Mouse (Mus musculus) thymus, adult 2 months (tissue): ENCODE measurements around the gene Zfp93.

Experiments
- CTCF ChIP-seq: fragments of 200-500 bp; IDR thresholded peaks from 2 replicates; pipeline ENCODE4 v1.5.1; 2012; ENCODE audit warnings: mild to moderate bottlenecking, control low read depth, low read length, moderate library complexity, borderline replicate concordance; ENCODE audit not compliant: control insufficient read depth, poor library complexity, insufficient read depth; ENCODE audit errors: extremely low read depth
- POLR2A ChIP-seq: fragments of 200-500 bp; IDR thresholded peaks from 2 replicates; pipeline ENCODE4 v1.6.1; 2012; ENCODE audit warnings: mild to moderate bottlenecking, low read length, control low read depth, moderate library complexity; ENCODE audit not compliant: control insufficient read depth, poor library complexity, insufficient read depth; ENCODE audit errors: extremely low read depth

DNA sequence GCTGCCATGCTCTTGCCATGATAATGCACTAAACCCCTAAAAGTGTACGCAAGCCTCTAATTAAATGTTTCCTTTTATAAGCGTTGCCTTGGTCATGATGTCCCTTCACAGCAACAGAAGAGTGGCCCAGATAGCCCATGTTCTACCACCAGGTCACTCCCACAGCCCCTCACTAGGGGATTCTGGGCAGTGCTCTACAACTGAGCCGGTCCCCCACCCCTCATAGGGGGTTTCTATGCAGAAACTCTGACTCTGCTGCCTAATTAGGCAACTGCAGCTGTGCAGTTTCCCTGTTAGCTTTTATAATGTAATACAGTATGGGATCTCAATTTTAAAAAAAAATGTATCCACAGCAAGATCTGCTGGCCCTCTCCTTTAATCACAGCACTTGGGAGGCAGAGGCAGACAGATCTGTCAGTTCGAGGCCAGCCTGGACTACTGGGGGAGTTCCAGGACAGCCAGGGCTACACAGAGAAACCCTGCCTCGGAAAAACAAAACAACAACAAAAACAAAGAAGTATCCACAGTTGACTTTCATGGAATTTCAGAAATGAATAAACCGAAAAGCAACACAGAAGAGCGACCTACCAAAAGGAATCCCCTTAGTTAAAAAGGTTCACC is 443 bp upstream of the Zfp93 start:
- TF ChIP-seq POLR2A (no peak), CTCF (no peak)
